Mouse (Mus musculus) brain, embryonic 14.5 days (tissue): ENCODE results near the gene Atp1a1. TPM values are rescaled to one million over a fixed set of nuclear protein-coding genes. Genes with fewer than 3 reads are reported as not detected.

Experiments
- DNase-seq: peaks from one replicate; pipeline ENCODE4 v3.0.0-alpha.2; 2011; ENCODE audit warnings: low read depth
- CTCF ChIP-seq: fragments of 200-500 bp; IDR thresholded peaks from 2 replicates; pipeline ENCODE4 v1.5.1; 2012; ENCODE audit warnings: inconsistent platforms, mild to moderate bottlenecking, moderate library complexity, borderline replicate concordance; ENCODE audit not compliant: insufficient read depth, insufficient read length; ENCODE audit errors: extremely low read depth
- POLR2A ChIP-seq: fragments of 200-500 bp; IDR thresholded peaks from 2 replicates; pipeline ENCODE4 v1.6.1; 2012; ENCODE audit warnings: mild to moderate bottlenecking, inconsistent platforms, borderline replicate concordance; ENCODE audit not compliant: poor library complexity, insufficient read depth, insufficient read length, severe bottlenecking; ENCODE audit errors: extremely low read depth
- polyA plus RNA-seq: library from polyadenylated mRNA; depleted of rRNA; stranded (reverse); fragments of >200 nt; gene quantifications from 2 replicates; pipeline ENCODE4 v1.2.3, GENCODE M21; 2012

The Atp1a1 gene
- polyA plus RNA-seq, 1 experiment = 129 TPM

DNA sequence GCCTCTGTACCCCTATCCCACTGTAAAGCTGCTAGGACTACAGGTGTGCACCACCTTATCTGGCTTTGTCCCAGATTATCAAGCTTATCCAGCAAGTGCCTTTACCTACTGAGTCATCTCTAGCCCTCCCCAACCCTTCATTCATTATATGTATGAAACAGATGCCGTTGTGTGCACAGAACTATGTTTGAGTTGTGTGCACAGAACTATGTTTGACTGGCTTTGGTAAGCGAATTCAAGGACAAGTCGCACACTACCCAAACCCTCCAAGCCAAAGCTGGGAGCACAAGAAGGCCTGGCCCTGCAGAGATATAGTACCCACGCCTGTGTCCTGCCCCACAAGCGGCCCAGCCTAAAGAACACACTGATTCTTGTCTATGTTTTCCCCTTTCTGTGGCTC, 42.5 kb downstream of the Atp1a1 start:
- DNase-seq = no peak
- TF ChIP-seq POLR2A = no peak
- no peak for TF ChIP-seq CTCF

GRCm38 (mm10) chr3:101560841-101561522, 43.5 kb downstream of the Atp1a1 start:
- DNase-seq = peak; percentile 85
- TF ChIP-seq POLR2A (no peak), CTCF (no peak)

DNA sequence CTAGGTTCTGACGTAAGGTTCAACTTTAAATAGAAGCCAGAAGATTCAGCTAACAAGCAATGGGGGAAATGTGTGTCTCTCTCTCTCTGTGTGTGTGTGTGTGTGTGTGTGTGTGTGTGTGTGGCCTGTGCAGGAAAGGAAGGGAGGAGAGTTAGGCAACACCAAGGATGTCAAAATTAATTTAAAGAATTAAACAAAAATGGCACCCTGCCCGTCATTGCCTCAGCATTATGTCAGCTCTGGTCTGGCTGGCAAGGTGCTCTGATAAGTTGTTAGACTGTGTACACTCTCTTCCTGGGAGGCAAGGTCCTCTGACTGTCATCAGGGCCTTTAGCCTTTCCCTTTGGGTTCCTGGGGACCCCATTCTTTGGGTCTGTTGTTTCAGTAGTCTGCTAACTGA, 47.8 kb downstream of the Atp1a1 start:
- DNase-seq = no peak
- TF ChIP-seq CTCF (no peak), POLR2A (no peak)

- no peak for DNase-seq
- TF ChIP-seq POLR2A = no peak
- TF ChIP-seq CTCF = no peak
Observed at GRCm38 (mm10) chr3:101552621-101553620, 51.6 kb downstream of the Atp1a1 start.

GRCm38 (mm10) chr3:101551457-101552230, 52.8 kb downstream of the Atp1a1 start:
- peak; percentile 35 for DNase-seq
- TF ChIP-seq POLR2A (no peak), CTCF (no peak)

GRCm38 (mm10) chr3:101549749-101550148, 54.7 kb downstream of the Atp1a1 start:
- DNase-seq = no peak
- TF ChIP-seq POLR2A = no peak
- TF ChIP-seq CTCF = no peak

GRCm38 (mm10) chr3:101544116-101544515, 60.4 kb downstream of the Atp1a1 start:
- TF ChIP-seq CTCF (no peak), POLR2A (no peak)
- DNase-seq = no peak

GRCm38 (mm10) chr3:101541571-101541970, 62.9 kb downstream of the Atp1a1 start:
- no peak for DNase-seq
- TF ChIP-seq POLR2A (no peak), CTCF (no peak)

DNA sequence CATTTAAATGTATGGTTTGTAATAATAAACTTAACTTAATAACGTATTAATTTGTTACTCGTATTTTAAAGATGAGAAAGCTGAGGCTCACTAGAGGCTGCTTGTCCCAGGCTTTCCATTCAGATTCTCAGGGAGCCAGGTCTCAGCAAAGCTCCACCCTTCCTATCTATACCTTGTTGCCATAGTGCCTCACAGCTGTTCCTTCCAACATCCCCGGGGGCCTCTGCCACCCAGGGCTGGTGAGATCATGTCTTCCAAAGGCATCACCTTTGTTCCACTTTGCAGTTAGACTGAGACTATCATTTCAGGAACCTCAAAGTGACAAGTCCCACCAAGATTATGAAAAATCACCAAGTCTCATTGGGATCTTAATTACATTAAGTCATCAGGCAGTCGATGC, 63.9 kb downstream of the Atp1a1 start:
- TF ChIP-seq POLR2A = no peak
- TF ChIP-seq CTCF = no peak
- DNase-seq = no peak

GRCm38 (mm10) chr3:101536322-101536721, 68.2 kb downstream of the Atp1a1 start:
- TF ChIP-seq POLR2A = no peak
- TF ChIP-seq CTCF = no peak
- no peak for DNase-seq

GRCm38 (mm10) chr3:101534311-101534710, 70.2 kb downstream of the Atp1a1 start:
- TF ChIP-seq CTCF (no peak), POLR2A (no peak)
- DNase-seq = no peak
